Mouse (Mus musculus) gastrocnemius, adult 18-20 months (tissue): ENCODE results near the gene Pla2g15. TPM values are rescaled to one million over a fixed set of nuclear protein-coding genes. Genes with fewer than 3 reads are reported as not detected.

Source experiments
- total RNA-seq, 2 experiments: library from RNA; stranded (reverse); gene quantifications; 2 replicates each; pipeline ENCODE4 v1.2.3; 2021

Pla2g15 gene
- total RNA-seq, 2 experiments from 2014 or later: 3.4 to 5.7 TPM

Other genes starting within 250 kb of the Pla2g15 start
- 10 to 100 TPM; 13.5 to 13.6 TPM for gene Pskh1, start 250.0 kb upstream of the Pla2g15 start, total RNA-seq
- gene Ctrl, start 216.5 kb upstream of the Pla2g15 start, total RNA-seq: under 1 TPM in 1 of 2 experiments, not detected in 1; 0.37 TPM
- gene Psmb10, start 212.0 kb upstream of the Pla2g15 start, total RNA-seq: 10 to 100 TPM; 19.4 to 27.2 TPM
- gene Lcat, start 207.0 kb upstream of the Pla2g15 start, total RNA-seq: under 1 TPM; 0.16 to 0.66 TPM
- gene Slc12a4, start 184.3 kb upstream of the Pla2g15 start, total RNA-seq: 10 to 100 TPM in 1 of 2 experiments, 1 to 10 TPM in 1; 8.7 to 16.1 TPM
- gene Dpep3, start 171.0 kb upstream of the Pla2g15 start, total RNA-seq: not detected
- 10 to 100 TPM in 1 of 2 experiments, 1 to 10 TPM in 1; 9.6 to 10.4 TPM for gene Dus2, start 159.1 kb upstream of the Pla2g15 start, total RNA-seq
- not detected for gene Dpep2nb, start 144.4 kb upstream of the Pla2g15 start, total RNA-seq
- gene Ddx28, start 138.5 kb upstream of the Pla2g15 start, total RNA-seq: 10 to 100 TPM; 10.6 to 10.9 TPM
- gene Nfatc3, start 91.6 kb upstream of the Pla2g15 start, total RNA-seq: 10 to 100 TPM; 26.2 to 27.9 TPM
- not detected for gene Esrp2, start 13.4 kb upstream of the Pla2g15 start, total RNA-seq
- 10 to 100 TPM; 10.2 to 13.4 TPM for gene Slc7a6, start 18.5 kb downstream of the Pla2g15 start, total RNA-seq
- gene Slc7a6os, start 60.5 kb downstream of the Pla2g15 start, total RNA-seq: 1 to 10 TPM; 9.5 to 9.7 TPM
- gene Prmt7, start 60.5 kb downstream of the Pla2g15 start, total RNA-seq: 10 to 100 TPM; 27.2 to 30.3 TPM
- 1 to 10 TPM in 1 of 2 experiments, under 1 TPM in 1; 0.43 to 1.1 TPM for gene Smpd3, start 187.6 kb downstream of the Pla2g15 start, total RNA-seq